Mouse (Mus musculus): Measurements from ENCODE around the gene Tulp1. TPM values are rescaled to one million over a fixed set of nuclear protein-coding genes. Genes with fewer than 3 reads are reported as not detected.
A peak's percentile ranks its signal among the peaks of the same experiment; 100 is the strongest.

Tulp1 gene
- polyA plus RNA-seq, 1 experiment from 2014 or later = 3.3 TPM

DNA sequence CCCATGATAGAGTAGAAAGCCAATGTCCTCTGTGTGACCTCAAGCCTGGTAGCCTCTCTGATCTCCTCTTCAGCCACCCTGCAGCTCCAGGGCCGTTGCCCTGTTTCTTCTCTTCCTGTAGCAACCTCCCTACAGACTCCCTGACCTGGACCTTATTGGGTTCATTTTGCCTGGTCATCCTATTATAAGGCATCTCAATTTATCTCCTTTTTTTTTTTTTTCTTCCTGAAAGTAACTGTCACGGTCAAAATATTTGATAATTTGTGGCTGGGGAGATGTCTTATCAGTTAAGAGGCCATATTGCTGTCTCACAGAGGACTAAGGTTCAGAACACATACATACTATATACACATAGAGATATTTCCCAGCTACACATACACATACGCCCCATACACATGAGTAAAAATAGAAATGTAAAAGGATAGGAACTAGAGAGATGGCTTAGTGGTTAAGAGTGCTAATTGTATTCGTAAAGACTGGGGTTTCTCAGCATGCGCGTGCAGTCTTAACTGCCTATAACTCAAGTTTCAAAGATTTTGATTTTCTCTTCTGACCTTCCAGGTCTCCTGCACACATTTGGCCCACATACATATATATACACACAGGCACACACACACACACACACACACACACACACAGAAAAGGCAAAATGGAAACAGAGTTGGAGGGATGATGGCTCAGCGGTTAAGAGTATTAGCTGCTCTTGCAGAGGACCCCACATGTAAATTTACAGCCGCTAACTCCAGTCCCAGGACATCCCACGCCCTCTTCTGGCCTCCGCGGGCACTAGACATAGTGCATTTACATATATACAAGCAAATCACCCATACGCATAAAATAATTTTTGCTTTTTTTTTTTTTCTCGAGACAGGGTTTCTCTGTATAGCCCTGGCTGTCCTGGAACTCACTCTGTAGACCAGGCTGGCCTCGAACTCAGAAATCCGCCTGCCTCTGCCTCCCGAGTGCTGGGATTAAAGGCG lies 52.5 kb downstream of the Tulp1 start:
- WGBS = 32% methylated on average over 15 of the region's 17 CpGs
- peak; percentile 1; the same call in 1 of the 2 replicates for ATAC-seq (ENCODE audit: insufficient read depth, low FRiP score, low TSS enrichment)
- H3K9me3 ChIP-seq (ENCODE audit: control insufficient read depth, low read length) = no peaks in the 10 kb centered on the region
- peak overlapping the region; percentile 26; the same call in 1 of the 2 replicates for H3K9ac ChIP-seq (ENCODE audit: low read length)
- peak overlapping the region; percentile 29 for H3K4me2 ChIP-seq (ENCODE audit: low read depth)
- H3K4me1 ChIP-seq (ENCODE audit: control insufficient read depth, insufficient read depth, low read length) = peaks cover 4% of the 10 kb centered on the region; the same call in 1 of the 2 replicates
- no peaks in the 10 kb centered on the region for H3K27me3 ChIP-seq (ENCODE audit: control insufficient read depth, insufficient read depth, low read length)
- no peaks in the 10 kb centered on the region; the same call in 1 of the 2 replicates for H3K36me3 ChIP-seq (ENCODE audit: control insufficient read depth, insufficient read depth, low read length)
- H3K27ac ChIP-seq (ENCODE audit: low read depth, low read length) = no peak overlapping the region; the same call in 1 of the 2 replicates
- peak overlapping the region; percentile 81 for H3K4me3 ChIP-seq (ENCODE audit: low read depth, low read length)
- no peak for DNase-seq (ENCODE audit: low spot score)

DNA sequence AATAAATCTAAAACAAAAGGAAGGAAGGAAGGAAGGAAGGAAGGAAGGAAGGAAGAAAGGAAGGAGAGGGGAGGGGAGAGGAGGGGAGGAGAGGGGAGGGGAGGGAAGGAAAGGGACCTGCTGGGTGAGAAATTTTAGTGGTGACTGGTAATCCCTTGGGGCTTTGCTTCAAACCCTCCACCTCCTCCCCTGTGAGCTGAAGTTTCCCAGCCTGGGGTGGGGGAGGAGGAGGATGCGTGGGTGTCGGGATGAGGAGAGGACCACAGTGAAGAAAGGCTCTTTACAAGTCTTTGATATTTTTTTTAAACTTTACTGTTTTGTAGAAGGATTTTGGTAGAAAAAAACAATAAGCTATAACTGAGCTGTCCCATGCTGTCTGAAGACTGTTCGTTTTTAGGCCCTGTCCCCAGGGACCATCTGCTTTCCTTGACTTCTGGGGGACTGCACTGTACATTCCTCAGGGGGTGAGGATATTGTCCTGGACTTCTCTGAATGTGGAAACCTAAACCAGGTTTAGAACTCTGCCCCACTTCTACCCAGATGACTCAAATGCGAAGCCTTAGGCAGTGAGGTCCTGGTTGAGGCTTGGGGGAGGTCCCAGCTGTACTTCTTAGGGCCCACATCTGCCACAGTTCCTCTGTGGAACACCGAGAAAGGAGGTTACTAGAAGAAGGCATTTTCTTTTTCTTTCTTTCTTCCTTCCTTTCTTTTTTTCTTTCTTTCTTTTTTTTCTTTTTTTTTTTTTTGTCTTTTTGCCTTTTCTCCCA lies 53.5 kb downstream of the Tulp1 start:
- Histone ChIP-seq H3K36me3 (ENCODE audit: control insufficient read depth, insufficient read depth, low read length) (no peaks in the 10 kb centered on the region; the same call in 1 of the 2 replicates), H3K27me3 (ENCODE audit: control insufficient read depth, insufficient read depth, low read length) (no peaks in the 10 kb centered on the region), H3K9me3 (ENCODE audit: control insufficient read depth, low read length) (no peaks in the 10 kb centered on the region), H3K27ac (ENCODE audit: low read depth, low read length) (no peak overlapping the region), H3K4me3 (ENCODE audit: low read depth, low read length) (no peak overlapping the region), H3K4me2 (ENCODE audit: low read depth) (no peak overlapping the region), H3K9ac (ENCODE audit: low read length) (no peak overlapping the region), H3K4me1 (ENCODE audit: control insufficient read depth, insufficient read depth, low read length) (peaks cover 4% of the 10 kb centered on the region; the same call in 1 of the 2 replicates)
- WGBS = 73% methylated on average over 5 of the region's 5 CpGs
- ATAC-seq (ENCODE audit: insufficient read depth, low FRiP score, low TSS enrichment) = no peak
- DNase-seq (ENCODE audit: low spot score) = no peak

- Histone ChIP-seq H3K4me2 (ENCODE audit: low read depth) (no peak overlapping the region), H3K9me3 (ENCODE audit: control insufficient read depth, low read length) (no peaks in the 10 kb centered on the region), H3K9ac (ENCODE audit: low read length) (no peak overlapping the region), H3K4me1 (ENCODE audit: control insufficient read depth, insufficient read depth, low read length) (peaks cover 4% of the 10 kb centered on the region; the same call in 1 of the 2 replicates), H3K36me3 (ENCODE audit: control insufficient read depth, insufficient read depth, low read length) (no peaks in the 10 kb centered on the region), H3K27me3 (ENCODE audit: control insufficient read depth, insufficient read depth, low read length) (no peaks in the 10 kb centered on the region), H3K27ac (ENCODE audit: low read depth, low read length) (no peak overlapping the region), H3K4me3 (ENCODE audit: low read depth, low read length) (no peak overlapping the region)
- ATAC-seq (ENCODE audit: insufficient read depth, low FRiP score, low TSS enrichment) = no peak
- 84% methylated on average over 3 of the region's 3 CpGs for WGBS
- DNase-seq (ENCODE audit: low spot score) = no peak
Measured at GRCm38 (mm10) chr17:28310831-28311230, 54.2 kb downstream of the Tulp1 start.

DNA sequence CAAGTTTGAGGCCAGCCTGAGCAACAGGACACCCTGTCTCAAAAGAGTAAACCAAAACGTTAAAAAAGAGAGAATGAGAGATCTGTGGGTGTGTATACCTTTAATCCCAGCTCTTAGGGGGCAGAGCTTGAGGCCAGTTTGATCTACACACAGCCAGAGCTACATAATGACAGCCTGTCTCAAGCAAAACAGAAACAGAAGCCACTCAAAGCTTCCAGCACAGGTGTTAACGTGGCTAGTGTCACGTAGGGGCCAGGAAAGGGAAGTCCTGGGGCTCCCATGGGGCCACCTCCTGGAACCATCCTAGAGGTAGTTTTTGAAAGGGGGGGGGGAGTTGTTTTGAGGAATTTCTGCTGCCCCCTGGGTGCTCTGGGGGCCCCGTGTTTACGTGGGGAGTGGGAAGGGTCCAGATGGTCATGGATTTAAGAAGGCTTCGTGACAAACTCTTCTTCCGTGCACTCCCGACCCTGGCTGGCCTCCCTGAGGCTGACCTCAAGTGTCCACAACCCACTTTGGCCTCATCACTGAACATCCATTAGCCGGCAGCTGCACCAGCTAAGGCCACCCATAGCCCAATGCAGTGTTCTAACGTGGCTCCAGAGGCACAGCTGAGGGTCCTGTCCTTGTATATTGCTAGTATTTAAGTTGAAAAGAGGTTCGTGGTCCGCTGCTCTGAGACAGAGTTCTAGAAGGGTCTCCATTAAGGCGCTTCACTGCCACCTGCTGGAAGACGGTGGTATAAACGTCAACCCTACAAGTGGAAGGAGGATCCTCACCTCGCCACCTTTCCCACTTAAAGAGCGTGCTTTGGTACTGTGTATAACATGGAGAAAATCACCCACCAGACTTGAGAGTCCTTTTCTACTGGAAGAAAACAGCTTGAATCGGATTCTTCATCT lies 56.5 kb downstream of the Tulp1 start:
- H3K4me2 ChIP-seq (ENCODE audit: low read depth) = no peak overlapping the region
- DNase-seq (ENCODE audit: low spot score) = peak; percentile 89
- H3K36me3 ChIP-seq (ENCODE audit: control insufficient read depth, insufficient read depth, low read length) = no peaks in the 10 kb centered on the region
- H3K4me1 ChIP-seq (ENCODE audit: control insufficient read depth, insufficient read depth, low read length) = peaks cover 4% of the 10 kb centered on the region; the same call in 1 of the 2 replicates
- H3K27ac ChIP-seq (ENCODE audit: low read depth, low read length) = no peak overlapping the region
- ATAC-seq (ENCODE audit: insufficient read depth, low FRiP score, low TSS enrichment) = no peak
- WGBS = 18% methylated on average over 18 of the region's 18 CpGs
- no peak overlapping the region for H3K4me3 ChIP-seq (ENCODE audit: low read depth, low read length)
- H3K27me3 ChIP-seq (ENCODE audit: control insufficient read depth, insufficient read depth, low read length) = no peaks in the 10 kb centered on the region
- no peaks in the 10 kb centered on the region for H3K9me3 ChIP-seq (ENCODE audit: control insufficient read depth, low read length)
- H3K9ac ChIP-seq (ENCODE audit: low read length) = no peak overlapping the region

DNA sequence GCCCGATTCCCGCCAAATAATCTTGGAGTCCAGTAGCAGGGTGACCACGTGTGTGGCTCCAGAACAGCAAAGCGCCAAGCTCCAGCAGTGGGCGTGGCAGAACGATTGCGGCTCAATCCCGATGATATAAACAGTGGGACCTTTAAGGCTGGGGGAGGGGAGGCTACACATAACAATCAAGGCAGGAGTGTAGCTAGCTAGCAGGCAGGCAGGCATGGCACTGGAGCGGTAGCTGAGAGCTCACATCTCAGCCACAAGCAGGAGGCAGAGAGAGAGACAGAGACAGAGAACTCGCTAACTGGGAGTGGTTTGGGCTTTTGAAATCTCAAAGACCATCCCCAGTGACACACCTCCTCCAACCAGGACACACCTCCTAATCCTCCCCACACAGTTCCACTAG lies 59.9 kb downstream of the Tulp1 start:
- ATAC-seq (ENCODE audit: insufficient read depth, low FRiP score, low TSS enrichment) (no peak), DNase-seq (ENCODE audit: low spot score) (no peak)
- H3K4me3 ChIP-seq (ENCODE audit: low read depth, low read length) = no peak overlapping the region
- no peak overlapping the region for H3K4me2 ChIP-seq (ENCODE audit: low read depth)
- no peaks in the 10 kb centered on the region for H3K36me3 ChIP-seq (ENCODE audit: control insufficient read depth, insufficient read depth, low read length)
- no peaks in the 10 kb centered on the region for H3K27me3 ChIP-seq (ENCODE audit: control insufficient read depth, insufficient read depth, low read length)
- no peaks in the 10 kb centered on the region for H3K9me3 ChIP-seq (ENCODE audit: control insufficient read depth, low read length)
- 57% methylated on average over 10 of the region's 10 CpGs for WGBS
- H3K9ac ChIP-seq (ENCODE audit: low read length) = no peak overlapping the region
- H3K27ac ChIP-seq (ENCODE audit: low read depth, low read length) = no peak overlapping the region
- peaks cover 7% of the 10 kb centered on the region for H3K4me1 ChIP-seq (ENCODE audit: control insufficient read depth, insufficient read depth, low read length)

Other genes with a start within 250 kb of the Tulp1 start
- gene Scube3, start 223.1 kb downstream of the Tulp1 start, polyA plus RNA-seq (2014; fragmentation: Nextera tagmentation; extraction: Ambion mirVana) = 8.7 and 9.4 TPM in 2 replicates
- 31.1 and 32.5 TPM in 2 replicates for gene Zfp523, start 188.1 kb downstream of the Tulp1 start, polyA plus RNA-seq (2014; fragmentation: Nextera tagmentation; extraction: Ambion mirVana)
- gene Def6, start 157.4 kb downstream of the Tulp1 start, polyA plus RNA-seq (2014; fragmentation: Nextera tagmentation; extraction: Ambion mirVana) = 2.1 and 2.7 TPM in 2 replicates
- 2.1 and 2.7 TPM in 2 replicates for gene Ppard, start 132.5 kb downstream of the Tulp1 start, polyA plus RNA-seq (2014; fragmentation: Nextera tagmentation; extraction: Ambion mirVana)
- gene Fance, start 51.7 kb downstream of the Tulp1 start, polyA plus RNA-seq (2014; fragmentation: Nextera tagmentation; extraction: Ambion mirVana) = 23.2 and 23.7 TPM in 2 replicates
- gene Rpl10a, start 36.8 kb downstream of the Tulp1 start, polyA plus RNA-seq (2014; fragmentation: Nextera tagmentation; extraction: Ambion mirVana) = 478 TPM in 2 replicates
- 4.5 and 4.6 TPM in 2 replicates for gene Tead3, start 14.4 kb downstream of the Tulp1 start, polyA plus RNA-seq (2014; fragmentation: Nextera tagmentation; extraction: Ambion mirVana)
- 9.7 and 11.2 TPM in 2 replicates for gene Fkbp5, start 152.3 kb upstream of the Tulp1 start, polyA plus RNA-seq (2014; fragmentation: Nextera tagmentation; extraction: Ambion mirVana)
- not detected in 2 replicates for gene Armc12, start 165.6 kb upstream of the Tulp1 start, polyA plus RNA-seq (2014; fragmentation: Nextera tagmentation; extraction: Ambion mirVana)
- not detected in 2 replicates for gene Clpsl2, start 184.2 kb upstream of the Tulp1 start, polyA plus RNA-seq (2014; fragmentation: Nextera tagmentation; extraction: Ambion mirVana)
- gene Clps, start 195.5 kb upstream of the Tulp1 start, polyA plus RNA-seq (2014; fragmentation: Nextera tagmentation; extraction: Ambion mirVana) = not detected in 2 replicates
- 1.8 and 2.4 TPM in 2 replicates for gene Lhfpl5, start 210.4 kb upstream of the Tulp1 start, polyA plus RNA-seq (2014; fragmentation: Nextera tagmentation; extraction: Ambion mirVana)

All from neural tube, embryonic 11.5 days (tissue).